Mouse (Mus musculus) MEL (cell line): ENCODE results near the gene Spata7. TPM values are rescaled to one million over a fixed set of nuclear protein-coding genes. Genes with fewer than 3 reads are reported as not detected.

Experiments
- DNase-seq: peaks from one replicate; pipeline ENCODE4 v3.0.0; 2011; ENCODE audit warnings: low read depth, low spot score
- H3K27ac ChIP-seq: 2 replicates; pipeline ENCODE4 v1.5.1; 2012; ENCODE audit warnings: low read depth, mild to moderate bottlenecking, control low read depth, low read length, moderate library complexity; ENCODE audit not compliant: control insufficient read depth
- H3K27me3 ChIP-seq, 2 experiments: fragments of 150-350 bp in 1 of 2; sonication (generic) in 1 of 2; 2 replicates each; pipeline ENCODE4 v1.6.1; 2012; ENCODE audit warnings: low read length in 2 of 2, mild to moderate bottlenecking in 2 of 2, improper control_type of control experiment in 1 of 2, moderate library complexity in 1 of 2; ENCODE audit not compliant: insufficient read depth in 2 of 2, control insufficient read depth in 1 of 2
- H3K36me3 ChIP-seq, 2 experiments: 2 replicates each; pipeline ENCODE4 v1.6.1; 2012 to 2014; ENCODE audit warnings: low read length in 2 of 2, improper control_type of control experiment in 1 of 2, inconsistent platforms in 1 of 2, mild to moderate bottlenecking in 1 of 2; ENCODE audit not compliant: insufficient read depth in 2 of 2, control insufficient read depth in 1 of 2
- H3K4me1 ChIP-seq, 2 experiments: fragments of 150-350 bp in 1 of 2; sonication (generic) in 1 of 2; 2 replicates each; pipeline ENCODE4 v1.6.1; 2012; ENCODE audit warnings: low read length in 2 of 2, improper control_type of control experiment in 1 of 2, mild to moderate bottlenecking in 1 of 2; ENCODE audit not compliant: insufficient read depth in 2 of 2, control insufficient read depth in 1 of 2
- H3K4me3 ChIP-seq, 2 experiments: fragments of 150-350 bp in 1 of 2; sonication (generic) in 1 of 2; 2 replicates each; pipeline ENCODE4 v1.5.1; 2012; ENCODE audit warnings: low read depth in 2 of 2, low read length in 2 of 2, mild to moderate bottlenecking in 2 of 2, moderate library complexity in 2 of 2, control low read depth in 1 of 2, improper control_type of control experiment in 1 of 2; ENCODE audit not compliant: control insufficient read depth in 1 of 2, insufficient read depth in 1 of 2
- H3K79me2 ChIP-seq: 2 replicates; pipeline ENCODE4 v1.6.1; 2012; ENCODE audit warnings: mild to moderate bottlenecking, low read length, moderate library complexity; ENCODE audit not compliant: control insufficient read depth, poor library complexity, insufficient read depth
- H3K9ac ChIP-seq: 2 replicates; pipeline ENCODE4 v1.6.1; 2012; ENCODE audit warnings: low read depth, mild to moderate bottlenecking, control low read depth, low read length, moderate library complexity; ENCODE audit not compliant: control insufficient read depth, poor library complexity, severe bottlenecking
- H3K9me3 ChIP-seq: fragments of 150-350 bp; sonication (generic); replicated peaks from 2 replicates; pipeline ENCODE4 v1.6.1; 2012; ENCODE audit warnings: mild to moderate bottlenecking, low read length, improper control_type of control experiment, moderate library complexity; ENCODE audit not compliant: insufficient read depth
- BHLHE40 ChIP-seq: IDR thresholded peaks from 2 replicates; pipeline ENCODE4 v1.6.1; 2012; ENCODE audit warnings: low read depth, mild to moderate bottlenecking, inconsistent platforms, low read length, improper control_type of control experiment, borderline replicate concordance
- CHD2 ChIP-seq: IDR thresholded peaks from 2 replicates; pipeline ENCODE4 v1.6.1; 2011; ENCODE audit warnings: low read length, improper control_type of control experiment
- HCFC1 ChIP-seq: IDR thresholded peaks from 2 replicates; pipeline ENCODE4 v1.6.1; 2012; ENCODE audit warnings: low read depth, mild to moderate bottlenecking, inconsistent platforms, low read length, improper control_type of control experiment, moderate library complexity
- MAZ ChIP-seq: IDR thresholded peaks from 2 replicates; pipeline ENCODE4 v1.6.1; 2012; ENCODE audit warnings: low read depth, mild to moderate bottlenecking, inconsistent platforms, low read length, improper control_type of control experiment
- MEF2A ChIP-seq: IDR thresholded peaks from 2 replicates; pipeline ENCODE4 v1.6.1; 2014; ENCODE audit warnings: low read depth, mild to moderate bottlenecking, inconsistent platforms, low read length, improper control_type of control experiment; ENCODE audit not compliant: poor library complexity, insufficient replicate concordance, severe bottlenecking; ENCODE audit errors: extremely low read depth
- MYC ChIP-seq: IDR thresholded peaks from 2 replicates; pipeline ENCODE4 v1.6.1; 2011; ENCODE audit warnings: low read depth, mild to moderate bottlenecking, low read length, improper control_type of control experiment, moderate library complexity
- POLR2A ChIP-seq, 2 experiments: IDR thresholded peaks; 2 replicates each; pipeline ENCODE4 v1.6.1; 2011 to 2012; ENCODE audit warnings: low read length in 2 of 2, mild to moderate bottlenecking in 2 of 2, control low read depth in 1 of 2, improper control_type of control experiment in 1 of 2, low read depth in 1 of 2, moderate library complexity in 1 of 2; ENCODE audit not compliant: control insufficient read depth in 1 of 2, insufficient read depth in 1 of 2, poor library complexity in 1 of 2
- POLR2AphosphoS2 ChIP-seq: IDR thresholded peaks from 2 replicates; pipeline ENCODE4 v1.6.1; 2011; ENCODE audit warnings: low read length, improper control_type of control experiment
- TBP ChIP-seq: IDR thresholded peaks from 2 replicates; pipeline ENCODE4 v1.8.0; 2011; ENCODE audit warnings: low read depth, low read length, improper control_type of control experiment
- TCF12 ChIP-seq: IDR thresholded peaks from 2 replicates; pipeline ENCODE4 v1.6.1; 2014; ENCODE audit warnings: low read depth, mild to moderate bottlenecking, inconsistent platforms, low read length, improper control_type of control experiment, moderate library complexity
- USF2 ChIP-seq, 2 experiments: IDR thresholded peaks; 2 replicates each; pipeline ENCODE4 v1.6.1; 2011 to 2012; ENCODE audit warnings: improper control_type of control experiment in 2 of 2, low read length in 2 of 2, borderline replicate concordance in 1 of 2, inconsistent platforms in 1 of 2, low read depth in 1 of 2, mild to moderate bottlenecking in 1 of 2; ENCODE audit not compliant: insufficient read depth in 1 of 2
- ZMIZ1 ChIP-seq: IDR thresholded peaks from 2 replicates; pipeline ENCODE4 v1.6.1; 2012; ENCODE audit warnings: low read depth, mild to moderate bottlenecking, inconsistent platforms, low read length, improper control_type of control experiment, moderate library complexity
- ZNF384 ChIP-seq: IDR thresholded peaks from 2 replicates; pipeline ENCODE4 v1.6.1; 2012; ENCODE audit warnings: low read depth, mild to moderate bottlenecking, inconsistent platforms, low read length, improper control_type of control experiment
- polyA plus RNA-seq, 2 experiments: library from polyadenylated mRNA; stranded (reverse) in 1 of 2; unstranded in 1 of 2; fragments of >175 nt in 1 of 2; fragments of >200 nt in 1 of 2; gene quantifications; 2 replicates each; pipeline versions ENCODE4 v1.2.1 to v1.2.4; 2012; ENCODE audit warnings: low replicate concordance in 2 of 2, low read depth in 1 of 2; ENCODE audit not compliant: insufficient read length in 2 of 2, insufficient read depth in 1 of 2, missing spikeins in 1 of 2
- total RNA-seq: library from RNA; depleted of rRNA; stranded (reverse); fragments of 300-350 nt; gene quantifications from 2 replicates; pipeline ENCODE4 v1.2.3, GENCODE M21; 2012

Spata7 gene
- total and polyA plus RNA-seq, 3 experiments = 4.0 to 5.5 TPM; not detected in 1

GRCm38 (mm10) chr12:98697202-98697601, 69.2 kb downstream of the Spata7 start:
- Histone ChIP-seq H3K9ac (no peak overlapping the region), H3K27me3 (no peaks in the 10 kb centered on the region), H3K9me3 (no peaks in the 10 kb centered on the region), H3K36me3 (no peaks in the 10 kb centered on the region), H3K27ac (no peak overlapping the region)
- DNase-seq = no peak
- TF ChIP-seq ZNF384 = 0 out of 2 replicates have a peak, but pooled peaks have one; percentile 18
- TF ChIP-seq ZMIZ1 = no peak
- TF ChIP-seq BHLHE40 = no peak
- no peak for TF ChIP-seq MYC
- no peak for TF ChIP-seq MAZ
- TF ChIP-seq, all 39 proteins: peak for 1
- H3K4me1 ChIP-seq = no peaks in the 10 kb centered on the region
- H3K4me3 ChIP-seq = no peak overlapping the region
- no peaks in the 10 kb centered on the region for H3K79me2 ChIP-seq

GRCm38 (mm10) chr12:98701564-98701963, 73.6 kb downstream of the Spata7 start:
- H3K36me3 ChIP-seq = no peaks in the 10 kb centered on the region
- no peaks in the 10 kb centered on the region for H3K27me3 ChIP-seq
- no peak for DNase-seq
- no peak overlapping the region for H3K27ac ChIP-seq
- TF ChIP-seq MEF2A = no peak
- no peak for TF ChIP-seq BHLHE40
- TF ChIP-seq POLR2A (IDR thresholded peaks at IDR 0.05; ENCODE audit: control insufficient read depth in 1 of 2, insufficient read depth in 1 of 2, low read depth in 1 of 2, low read length in 2 of 2, poor library complexity in 1 of 2) = no peak
- TF ChIP-seq ZNF384 = no peak
- no peak for TF ChIP-seq TCF12
- no peak for TF ChIP-seq CHD2
- TF ChIP-seq, all 39 proteins: peak for 0
- Histone ChIP-seq H3K9ac (no peak overlapping the region), H3K4me3 (no peak overlapping the region), H3K9me3 (no peaks in the 10 kb centered on the region), H3K4me1 (no peaks in the 10 kb centered on the region), H3K79me2 (no peaks in the 10 kb centered on the region)

GRCm38 (mm10) chr12:98703554-98703953, 75.6 kb downstream of the Spata7 start:
- no peak for DNase-seq
- Histone ChIP-seq H3K27ac (no peak overlapping the region), H3K36me3 (no peaks in the 10 kb centered on the region)

More at GRCm38 (mm10) chr12:98703554-98703953, 75.6 kb downstream of the Spata7 start:
- H3K9me3 ChIP-seq = no peaks in the 10 kb centered on the region
- no peaks in the 10 kb centered on the region for H3K4me1 ChIP-seq
- no peaks in the 10 kb centered on the region for H3K79me2 ChIP-seq
- H3K9ac ChIP-seq = no peak overlapping the region
- no peak for TF ChIP-seq USF2 (IDR thresholded peaks at IDR 0.05; ENCODE audit: borderline replicate concordance in 1 of 2, insufficient read depth in 1 of 2, low read depth in 1 of 2, low read length in 2 of 2)
- no peak for TF ChIP-seq HCFC1
- TF ChIP-seq POLR2A (IDR thresholded peaks at IDR 0.05; ENCODE audit: control insufficient read depth in 1 of 2, insufficient read depth in 1 of 2, low read depth in 1 of 2, low read length in 2 of 2, poor library complexity in 1 of 2) = no peak
- TF ChIP-seq TBP = no peak
- TF ChIP-seq POLR2AphosphoS2 = no peak
- TF ChIP-seq, all 39 proteins: peak for 0
- H3K4me3 ChIP-seq = no peak overlapping the region
- no peaks in the 10 kb centered on the region for H3K27me3 ChIP-seq
